Mouse (Mus musculus) brain, embryonic 14.5 days (tissue): ENCODE data around the gene Sdk1. TPM values are rescaled to one million over a fixed set of nuclear protein-coding genes. Genes with fewer than 3 reads are reported as not detected.

Experiments
- DNase-seq: peaks from one replicate; pipeline ENCODE4 v3.0.0-alpha.2; 2011; ENCODE audit warnings: low read depth
- CTCF ChIP-seq: fragments of 200-500 bp; IDR thresholded peaks from 2 replicates; pipeline ENCODE4 v1.5.1; 2012; ENCODE audit warnings: inconsistent platforms, mild to moderate bottlenecking, moderate library complexity, borderline replicate concordance; ENCODE audit not compliant: insufficient read depth, insufficient read length; ENCODE audit errors: extremely low read depth
- POLR2A ChIP-seq: fragments of 200-500 bp; IDR thresholded peaks from 2 replicates; pipeline ENCODE4 v1.6.1; 2012; ENCODE audit warnings: mild to moderate bottlenecking, inconsistent platforms, borderline replicate concordance; ENCODE audit not compliant: poor library complexity, insufficient read depth, insufficient read length, severe bottlenecking; ENCODE audit errors: extremely low read depth
- polyA plus RNA-seq: library from polyadenylated mRNA; depleted of rRNA; stranded (reverse); fragments of >200 nt; gene quantifications from 2 replicates; pipeline ENCODE4 v1.2.3, GENCODE M21; 2012

The Sdk1 gene
- polyA plus RNA-seq, 1 experiment: 7.3 TPM

- peak; percentile 31 for DNase-seq
- no peak for TF ChIP-seq POLR2A
These were observed 583.6 kb downstream of the Sdk1 start for GRCm38 (mm10) chr5:141824739-141825379.

DNA sequence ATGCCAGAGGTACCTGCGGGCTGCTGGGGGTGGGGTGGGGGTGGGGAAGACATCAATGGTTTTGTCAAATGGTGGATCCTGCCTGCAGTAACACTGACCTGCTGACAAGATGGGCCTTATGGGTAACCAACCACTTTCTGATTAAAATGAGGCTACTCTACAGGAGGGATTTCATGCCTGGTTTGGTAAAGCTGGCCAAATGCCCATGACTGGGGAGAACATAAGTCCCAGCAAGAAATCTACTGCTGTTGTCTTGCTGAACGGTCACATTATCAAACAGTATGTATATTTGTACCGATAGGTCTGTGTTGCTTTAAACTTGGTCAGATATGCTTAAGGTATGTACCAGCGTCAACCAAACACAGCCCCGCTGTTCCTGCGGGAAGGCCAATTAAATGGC, 594.3 kb downstream of the Sdk1 start:
- TF ChIP-seq POLR2A (no peak), CTCF (no peak)
- DNase-seq: peak; percentile 38

DNA sequence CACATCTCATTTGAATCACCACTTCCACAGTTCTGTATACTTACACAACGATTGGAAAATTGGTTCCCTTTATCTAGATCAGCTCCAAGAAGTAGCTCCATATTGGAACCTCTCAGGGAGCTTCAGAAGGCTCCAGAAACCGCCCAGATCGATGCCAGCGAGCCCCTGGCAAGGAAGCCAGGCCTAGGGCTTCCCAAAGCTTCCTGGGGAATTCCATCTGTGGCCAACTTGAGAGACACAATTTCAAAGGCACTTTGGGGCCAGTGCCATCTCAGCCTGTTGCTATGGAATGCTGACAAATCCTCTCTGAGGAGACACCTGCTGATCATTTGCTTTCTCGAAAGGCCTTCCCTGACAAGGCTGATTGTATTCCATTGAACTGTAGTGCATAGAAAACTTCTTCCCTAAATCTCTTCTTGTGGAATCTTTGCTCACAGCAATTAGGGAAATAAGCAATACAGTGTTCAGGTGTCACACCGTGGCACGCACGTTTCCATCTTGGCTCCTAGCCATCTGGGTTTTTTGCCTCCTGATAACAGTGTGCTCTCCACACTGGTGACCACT, 595.7 kb downstream of the Sdk1 start:
- peak; percentile 76 for DNase-seq
- no peak for TF ChIP-seq CTCF
- no peak for TF ChIP-seq POLR2A

- TF ChIP-seq CTCF (no peak), POLR2A (no peak)
These were observed 603.4 kb downstream of the Sdk1 start for GRCm38 (mm10) chr5:141844701-141845100.

DNA sequence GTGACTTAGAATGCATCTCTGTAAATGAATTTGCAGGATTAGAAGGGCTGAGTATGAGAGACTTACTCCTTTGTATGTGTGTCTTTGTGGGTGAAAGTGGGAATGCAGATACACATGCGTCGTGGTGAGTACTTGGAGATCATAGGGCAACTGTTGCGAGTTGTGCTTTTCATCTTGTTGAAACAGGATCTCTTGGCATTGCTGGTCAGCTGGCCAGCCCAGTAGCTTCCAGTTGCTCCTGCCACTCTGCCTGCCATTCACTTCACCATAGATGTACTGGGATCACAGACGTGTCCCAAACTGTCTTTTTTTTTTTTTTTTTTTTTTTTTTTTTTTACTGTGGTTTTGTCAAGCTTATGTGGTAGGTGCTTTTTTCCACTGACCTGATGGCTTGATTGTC, 606.4 kb downstream of the Sdk1 start:
- TF ChIP-seq POLR2A (no peak), CTCF (no peak)
- no peak for DNase-seq

More at GRCm38 (mm10) chr5:141844701-141845100, 603.4 kb downstream of the Sdk1 start:
- no peak for DNase-seq

GRCm38 (mm10) chr5:141852175-141852574, 610.9 kb downstream of the Sdk1 start:
- peak; percentile 28 for DNase-seq
- TF ChIP-seq CTCF: no peak
- no peak for TF ChIP-seq POLR2A

DNA sequence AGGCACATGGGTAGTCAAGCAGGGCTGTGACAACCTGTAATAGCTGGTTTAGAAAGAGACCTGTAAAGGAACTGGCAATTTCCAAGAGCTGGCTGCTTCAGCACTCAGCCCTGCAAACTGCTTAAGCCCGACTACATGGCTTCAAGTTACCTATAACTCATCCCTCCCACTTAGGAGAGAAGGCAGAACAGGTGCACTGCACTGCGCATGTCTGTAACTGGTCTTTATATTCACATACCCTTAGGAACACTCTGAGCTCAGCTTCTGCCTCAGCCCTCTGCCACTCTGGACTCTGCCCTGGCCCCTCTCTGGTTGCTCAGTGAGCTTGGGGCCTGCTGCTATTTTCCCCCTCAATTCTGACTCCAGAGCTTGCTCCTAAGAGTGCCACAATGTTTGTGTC, 615.2 kb downstream of the Sdk1 start:
- TF ChIP-seq POLR2A (no peak), CTCF (no peak)
- no peak for DNase-seq

- DNase-seq: no peak
- TF ChIP-seq CTCF (no peak), POLR2A (no peak)
These were observed 616.5 kb downstream of the Sdk1 start for GRCm38 (mm10) chr5:141857781-141858180.

DNA sequence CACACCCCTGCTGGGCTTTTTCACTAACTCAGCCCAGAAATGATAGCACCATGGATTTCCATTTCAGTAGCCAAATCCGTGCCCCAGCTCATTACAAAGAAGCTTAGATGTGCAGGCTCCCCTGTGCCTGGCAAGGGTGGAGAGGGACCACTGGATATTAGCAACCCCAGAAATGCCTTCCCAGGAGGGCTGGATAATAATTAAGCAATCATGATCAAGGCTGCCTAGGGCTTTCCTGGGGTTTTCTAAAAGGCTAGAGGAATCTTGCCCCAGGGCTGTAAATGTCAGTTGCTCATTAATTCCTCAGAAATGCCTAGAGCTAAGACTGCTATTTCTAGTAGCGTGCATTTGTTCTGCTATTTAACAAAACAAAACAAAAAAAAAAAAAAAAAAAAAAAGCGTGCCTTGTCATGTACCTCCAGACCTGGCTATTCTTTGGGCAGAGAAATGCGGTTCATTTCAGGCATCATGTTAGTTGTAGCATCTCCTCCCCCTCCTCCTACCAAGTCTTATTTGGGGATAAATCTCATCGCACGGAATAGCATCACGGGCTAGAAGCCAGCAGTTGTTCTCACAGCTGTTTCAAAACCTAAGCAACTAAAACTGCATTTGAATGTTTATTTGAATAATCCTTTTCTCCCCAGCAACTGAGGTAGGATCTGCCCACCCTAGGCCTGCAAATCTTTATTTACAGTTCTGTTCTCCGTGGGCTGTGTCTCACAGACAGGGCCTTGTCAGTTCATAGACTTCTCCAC, 617.3 kb downstream of the Sdk1 start:
- no peak for TF ChIP-seq POLR2A
- peak; percentile 79 for DNase-seq

- DNase-seq: peak; percentile 35
- TF ChIP-seq CTCF: peak; percentile 41; the same call in 1 of the 2 replicates
- no peak for TF ChIP-seq POLR2A
These were observed 624.8 kb downstream of the Sdk1 start for GRCm38 (mm10) chr5:141866042-141866441.

GRCm38 (mm10) chr5:141873751-141874150, 632.5 kb downstream of the Sdk1 start:
- TF ChIP-seq CTCF (0 out of 2 replicates have a peak, but pooled peaks have one; percentile 2), POLR2A (no peak)
- DNase-seq: no peak
